Mouse (Mus musculus) ES-E14 (cell line): Measurements from ENCODE around the gene Hmga1b.

Experiments used
- CHD2 ChIP-seq: IDR thresholded peaks from 2 replicates; pipeline ENCODE4 v1.6.1; 2014; ENCODE audit warnings: mild to moderate bottlenecking, low read depth, low read length, inconsistent platforms
- HCFC1 ChIP-seq: IDR thresholded peaks from 2 replicates; pipeline ENCODE4 v1.6.1; 2012; ENCODE audit warnings: low read length, inconsistent platforms, borderline replicate concordance; ENCODE audit not compliant: insufficient read depth
- MAFK ChIP-seq: IDR thresholded peaks from 2 replicates; pipeline ENCODE4 v1.6.1; 2014; ENCODE audit warnings: mild to moderate bottlenecking, low read depth, low read length, inconsistent platforms; ENCODE audit not compliant: insufficient read depth
- ZC3H11A ChIP-seq: IDR thresholded peaks from 2 replicates; pipeline ENCODE4 v1.6.1; 2012; ENCODE audit warnings: low read depth, mild to moderate bottlenecking, inconsistent platforms, low read length, borderline replicate concordance
- ZNF384 ChIP-seq: IDR thresholded peaks from 2 replicates; pipeline ENCODE4 v1.6.1; 2012; ENCODE audit warnings: low read depth, low read length, inconsistent platforms

GRCm38 (mm10) chr11:120720450-120720849 lies 42.1 kb upstream of the Hmga1b start:
- TF ChIP-seq HCFC1 (peak; percentile 51; the same call in 1 of the 2 replicates), ZC3H11A (peak; percentile 97), CHD2 (no peak), ZNF384 (no peak), MAFK (0 out of 2 replicates have a peak, but pooled peaks have one; percentile 19)
